Mouse (Mus musculus) kidney, adult 2 months (tissue): ENCODE results near the gene Tnrc18. TPM values are rescaled to one million over a fixed set of nuclear protein-coding genes. Genes with fewer than 3 reads are reported as not detected.

Experiments used
- DNase-seq: peaks from one replicate; pipeline ENCODE4 v3.0.0; 2021
- H3K27ac ChIP-seq: fragments of 200-500 bp; 2 replicates; pipeline ENCODE4 v1.5.1; 2012; ENCODE audit warnings: low read depth, low read length, control low read depth, inconsistent platforms; ENCODE audit not compliant: insufficient read depth
- H3K27me3 ChIP-seq: fragments of 200-500 bp; replicated peaks from 2 replicates; pipeline ENCODE4 v1.6.1; 2012; ENCODE audit warnings: mild to moderate bottlenecking, moderate library complexity, low read length, inconsistent platforms; ENCODE audit not compliant: control insufficient read depth, insufficient read depth
- H3K36me3 ChIP-seq: fragments of 200-500 bp; 2 replicates; pipeline ENCODE4 v1.6.1; 2012; ENCODE audit warnings: mild to moderate bottlenecking, moderate library complexity, low read length, inconsistent platforms; ENCODE audit not compliant: control insufficient read depth, insufficient read depth
- H3K4me1 ChIP-seq: fragments of 200-500 bp; 2 replicates; pipeline ENCODE4 v1.6.1; 2011; ENCODE audit warnings: low read length; ENCODE audit not compliant: control insufficient read depth, insufficient read depth
- H3K4me3 ChIP-seq: fragments of 200-500 bp; 2 replicates; pipeline ENCODE4 v1.5.1; 2011; ENCODE audit warnings: mild to moderate bottlenecking, low read depth, low read length, control low read depth; ENCODE audit not compliant: insufficient read depth
- CTCF ChIP-seq: fragments of 200-500 bp; conservative IDR thresholded peaks from 2 replicates; pipeline ENCODE4 v1.5.1; 2011; ENCODE audit warnings: low read depth, mild to moderate bottlenecking, control low read depth, low read length, moderate library complexity, mixed read lengths; ENCODE audit not compliant: insufficient read depth, insufficient read length
- POLR2A ChIP-seq: fragments of 200-500 bp; IDR thresholded peaks from one replicate; pipeline ENCODE4 v1.6.1; 2011; ENCODE audit warnings: low read depth, low read length, control low read depth
- WGBS: fragments of 180-500 bp; shearing (Covaris S2); methylation state at CpG from one replicate; pipeline ENCODE4 v1.1.7; 2018; 5-methylcytosine and 5-hydroxymethylcytosine counted together
- polyA plus RNA-seq: library from polyadenylated mRNA; depleted of rRNA; stranded (reverse); fragments of >200 nt; gene quantifications from 2 replicates; pipeline ENCODE4 v1.2.3, GENCODE M21; 2012

Gene Tnrc18
- polyA plus RNA-seq, 1 experiment, result 32.1 TPM

GRCm38 (mm10) chr5:142718037-142718436 is 99.4 kb downstream of the Tnrc18 start:
- Histone ChIP-seq H3K27me3 (no peaks in the 10 kb centered on the region), H3K4me3 (no peak overlapping the region), H3K4me1 (no peaks in the 10 kb centered on the region), H3K36me3 (no peaks in the 10 kb centered on the region), H3K27ac (no peak overlapping the region)
- peak; percentile 70 for DNase-seq
- TF ChIP-seq CTCF, result peak; percentile 96
- no peak for TF ChIP-seq POLR2A
- WGBS, result 21% methylated on average over 4 of the region's 4 CpGs

DNA sequence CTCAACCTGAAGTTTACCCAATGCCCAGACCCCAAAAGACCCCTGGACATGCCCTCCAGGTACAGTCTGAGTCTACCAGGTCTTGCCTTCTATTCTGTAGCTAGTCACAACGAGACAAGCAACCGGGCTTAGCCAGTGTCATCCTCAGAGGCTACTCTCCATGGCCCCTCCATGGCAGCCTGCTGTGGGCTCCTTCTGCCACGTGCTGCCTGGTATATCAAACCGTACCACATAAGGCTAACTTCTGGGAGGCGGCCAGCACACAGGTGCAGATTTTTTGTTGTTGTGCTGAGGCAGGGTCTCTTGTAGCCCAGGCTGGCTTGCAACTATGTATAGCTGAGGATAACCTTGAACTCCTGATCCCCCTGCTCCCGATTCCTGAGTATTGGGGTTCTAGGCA is 101.4 kb downstream of the Tnrc18 start:
- DNase-seq, result no peak
- TF ChIP-seq CTCF, result no peak
- no peak for TF ChIP-seq POLR2A
- no peak overlapping the region for H3K4me3 ChIP-seq
- WGBS, result 81% methylated on average over 6 of the region's 6 CpGs
- H3K4me1 ChIP-seq, result no peaks in the 10 kb centered on the region
- no peaks in the 10 kb centered on the region for H3K36me3 ChIP-seq
- H3K27me3 ChIP-seq, result no peaks in the 10 kb centered on the region
- H3K27ac ChIP-seq, result no peak overlapping the region

DNA sequence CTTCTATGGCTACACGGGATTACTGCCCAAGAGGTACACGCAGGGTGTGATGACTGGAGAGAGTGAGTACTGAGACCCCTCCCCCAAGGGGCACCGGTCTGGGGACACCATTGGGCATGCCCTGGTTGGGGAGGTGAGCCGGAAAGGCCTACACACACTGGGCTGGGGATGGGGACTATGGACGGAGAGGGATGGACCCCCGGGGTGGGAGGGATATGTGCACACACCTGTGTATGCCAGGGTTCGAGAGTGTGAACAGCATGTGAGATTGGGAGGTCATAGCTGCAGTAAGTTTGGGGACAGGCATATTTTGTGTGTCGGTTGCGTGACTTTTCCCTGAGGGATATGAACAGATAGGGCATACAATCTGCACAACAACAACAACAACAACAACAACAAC is 102.4 kb downstream of the Tnrc18 start:
- H3K36me3 ChIP-seq, result no peaks in the 10 kb centered on the region
- TF ChIP-seq CTCF, result no peak
- no peak for TF ChIP-seq POLR2A
- no peak for DNase-seq
- H3K4me3 ChIP-seq, result no peak overlapping the region
- WGBS, result 80% methylated on average over 9 of the region's 9 CpGs
- H3K4me1 ChIP-seq, result no peaks in the 10 kb centered on the region
- H3K27me3 ChIP-seq, result no peaks in the 10 kb centered on the region
- no peak overlapping the region for H3K27ac ChIP-seq

- Histone ChIP-seq H3K4me1 (no peaks in the 10 kb centered on the region), H3K27ac (no peak overlapping the region), H3K27me3 (no peaks in the 10 kb centered on the region), H3K4me3 (no peak overlapping the region), H3K36me3 (no peaks in the 10 kb centered on the region)
- 91% methylated on average over 10 of the region's 10 CpGs for WGBS
- TF ChIP-seq CTCF (no peak), POLR2A (no peak)
- DNase-seq, result no peak
These were observed 103.5 kb downstream of the Tnrc18 start for GRCm38 (mm10) chr5:142713966-142714365.

DNA sequence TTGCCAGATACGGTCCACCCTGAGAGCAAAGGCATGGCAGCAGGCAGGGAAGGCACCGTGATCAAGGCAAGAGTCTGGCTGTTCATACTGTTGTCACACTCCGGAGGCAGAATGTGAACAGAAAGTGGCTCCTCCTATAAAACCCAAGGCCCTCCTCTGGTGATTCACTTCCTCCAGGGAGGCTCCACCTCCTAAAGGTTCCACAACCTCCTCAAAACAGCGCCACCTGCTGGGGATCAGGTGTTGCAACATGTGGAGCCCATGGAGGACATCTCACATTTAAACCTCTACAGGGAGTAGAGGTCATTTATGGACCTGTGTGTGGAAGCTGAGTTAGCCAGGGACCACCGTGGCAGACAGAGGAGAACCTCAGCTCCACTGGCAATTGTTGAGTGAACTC is 105.1 kb downstream of the Tnrc18 start:
- H3K4me1 ChIP-seq, result no peaks in the 10 kb centered on the region
- TF ChIP-seq CTCF, result 0 out of 2 replicates have a peak, but pooled peaks have one; percentile 4
- TF ChIP-seq POLR2A, result no peak
- H3K27ac ChIP-seq, result no peak overlapping the region
- WGBS, result 86% methylated on average over 5 of the region's 5 CpGs
- DNase-seq, result no peak
- no peaks in the 10 kb centered on the region for H3K36me3 ChIP-seq
- H3K27me3 ChIP-seq, result no peaks in the 10 kb centered on the region
- no peak overlapping the region for H3K4me3 ChIP-seq

GRCm38 (mm10) chr5:142709436-142709835 is 108.0 kb downstream of the Tnrc18 start:
- DNase-seq, result no peak
- Histone ChIP-seq H3K4me3 (no peak overlapping the region), H3K27ac (no peak overlapping the region), H3K4me1 (no peaks in the 10 kb centered on the region), H3K27me3 (no peaks in the 10 kb centered on the region), H3K36me3 (no peaks in the 10 kb centered on the region)
- 72% methylated on average over 7 of the region's 7 CpGs for WGBS
- no peak for TF ChIP-seq CTCF
- no peak for TF ChIP-seq POLR2A

DNA sequence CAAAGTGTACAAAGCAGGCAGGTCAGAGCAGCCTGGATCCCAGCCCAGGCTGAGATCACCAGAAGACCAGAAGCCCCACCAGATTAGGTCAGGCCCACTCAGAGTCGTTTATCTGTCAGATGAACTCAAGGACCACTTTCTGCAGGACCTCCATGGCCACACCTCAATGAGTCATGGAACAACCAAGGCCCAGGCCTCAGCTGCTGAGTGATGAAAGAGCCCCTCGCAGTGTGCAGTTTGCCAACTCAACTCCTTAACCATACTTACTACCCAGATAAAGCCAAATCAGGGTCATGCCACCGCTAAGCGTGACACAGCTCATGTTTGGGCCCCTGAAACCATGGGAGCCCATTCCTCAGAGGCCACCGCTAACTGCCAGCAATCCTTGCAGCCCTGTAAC is 109.8 kb downstream of the Tnrc18 start:
- Histone ChIP-seq H3K27me3 (no peaks in the 10 kb centered on the region), H3K4me3 (no peak overlapping the region), H3K4me1 (no peaks in the 10 kb centered on the region), H3K36me3 (no peaks in the 10 kb centered on the region), H3K27ac (no peak overlapping the region)
- 91% methylated on average over 5 of the region's 5 CpGs for WGBS
- no peak for TF ChIP-seq POLR2A
- TF ChIP-seq CTCF, result no peak
- DNase-seq, result no peak

- H3K4me3 ChIP-seq, result no peak overlapping the region
- WGBS, result 58% methylated on average over 10 of the region's 10 CpGs
- peaks cover 5% of the 10 kb centered on the region; the same call in 1 of the 2 replicates for H3K27me3 ChIP-seq
- no peak for TF ChIP-seq POLR2A
- no peaks in the 10 kb centered on the region for H3K36me3 ChIP-seq
- DNase-seq, result no peak
- no peaks in the 10 kb centered on the region for H3K4me1 ChIP-seq
- no peak overlapping the region for H3K27ac ChIP-seq
These were observed 113.9 kb downstream of the Tnrc18 start for GRCm38 (mm10) chr5:142703569-142703968.
